Mouse (Mus musculus) midbrain, embryonic 12.5 days (tissue): ENCODE data around the gene Gjb4. TPM values are rescaled to one million over a fixed set of nuclear protein-coding genes. Genes with fewer than 3 reads are reported as not detected.

Experiments
- ATAC-seq: fragments of 200-750 bp; cut with Nextera tagmentation; 2 replicates; pipeline ENCODE4 v1.8.0; 2017; ENCODE audit warnings: low read depth, moderate TSS enrichment, moderate library complexity; ENCODE audit not compliant: low FRiP score
- H3K27ac ChIP-seq: fragments of 300-500 bp; sonication (generic); replicated peaks from 2 replicates; pipeline ENCODE4 v1.5.1; 2016; ENCODE audit warnings: mild to moderate bottlenecking
- H3K27me3 ChIP-seq: fragments of 300-500 bp; sonication (generic); 2 replicates; pipeline ENCODE4 v1.6.1; 2016; ENCODE audit warnings: mild to moderate bottlenecking
- H3K36me3 ChIP-seq: fragments of 300-500 bp; sonication (generic); 2 replicates; pipeline ENCODE4 v1.6.1; 2016
- H3K4me1 ChIP-seq: fragments of 300-500 bp; sonication (generic); 2 replicates; pipeline ENCODE4 v1.6.1; 2016
- H3K4me2 ChIP-seq: fragments of 300-500 bp; sonication (generic); replicated peaks from 2 replicates; pipeline ENCODE4 v1.6.1; 2016; ENCODE audit warnings: mild to moderate bottlenecking, moderate library complexity
- H3K4me3 ChIP-seq: fragments of 300-500 bp; sonication (generic); 2 replicates; pipeline ENCODE4 v1.5.1; 2016; ENCODE audit warnings: mild to moderate bottlenecking
- H3K9ac ChIP-seq: fragments of 300-500 bp; sonication (generic); replicated peaks from 2 replicates; pipeline ENCODE4 v1.6.1; 2016; ENCODE audit warnings: mild to moderate bottlenecking, moderate library complexity
- H3K9me3 ChIP-seq: fragments of 300-500 bp; sonication (generic); 2 replicates; pipeline ENCODE4 v1.6.1; 2016; ENCODE audit warnings: mild to moderate bottlenecking
- WGBS: fragments of 180-500 bp; shearing (Covaris S2); methylation state at CpG from one replicate; pipeline ENCODE4 v1.1.7; 2016; 5-methylcytosine and 5-hydroxymethylcytosine counted together
- polyA plus RNA-seq: library from polyadenylated mRNA; unstranded; fragments of >200 nt; fragmentation: Nextera tagmentation; extraction: Ambion mirVana; gene quantifications from 2 replicates; pipeline ENCODE4 v1.2.1, GENCODE M21; 2016

The Gjb4 gene
- not detected in 2 replicates for polyA plus RNA-seq

GRCm38 (mm10) chr4:127353951-127354438 lies at the start of gene Gjb4:
Gene Gjb4 (minus strand): TSS chr4:127354081.
- Histone ChIP-seq H3K4me3 (no peak within 1 kb of the TSS), H3K9me3 (no peaks in the 10 kb centered on the region), H3K27ac (no peak within 1 kb of the TSS), H3K4me2 (no peak within 1 kb of the TSS), H3K4me1 (0 out of 2 replicates have a peak, but pooled peaks cover 8% of the 10 kb centered on the region), H3K27me3 (peaks cover 8% of the 10 kb centered on the region), H3K36me3 (no peaks in the 10 kb centered on the region), H3K9ac (no peak within 1 kb of the TSS)
- WGBS: 46% methylated on average over 8 of the region's 8 CpGs
- ATAC-seq: no peak

DNA sequence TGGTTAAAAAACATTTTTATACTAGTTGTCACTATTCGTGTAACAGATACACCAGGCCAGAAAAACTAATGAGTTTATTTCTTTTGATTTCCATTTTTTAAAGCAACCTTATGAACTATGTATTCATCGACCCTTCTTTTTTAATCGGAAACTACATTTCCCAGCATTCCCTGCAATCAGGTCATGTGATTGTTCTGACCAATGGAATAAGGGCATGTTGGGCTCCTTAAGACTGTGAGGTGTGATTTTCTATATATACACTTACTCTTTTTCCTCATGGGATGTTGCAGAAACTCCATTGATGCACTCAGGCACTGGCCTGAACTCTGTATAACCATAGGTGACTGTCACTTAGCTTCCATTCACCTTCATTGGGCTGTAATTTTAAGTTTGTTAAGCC lies 48.7 kb upstream of the Gjb4 start:
- H3K4me2 ChIP-seq: no peak overlapping the region
- H3K36me3 ChIP-seq: no peaks in the 10 kb centered on the region
- WGBS: 64% methylated on average over 3 of the region's 3 CpGs
- ATAC-seq: no peak
- no peaks in the 10 kb centered on the region for H3K9me3 ChIP-seq
- H3K27ac ChIP-seq: no peak overlapping the region
- no peak overlapping the region for H3K9ac ChIP-seq
- no peaks in the 10 kb centered on the region for H3K4me1 ChIP-seq
- no peaks in the 10 kb centered on the region for H3K27me3 ChIP-seq
- no peak overlapping the region for H3K4me3 ChIP-seq

GRCm38 (mm10) chr4:127402166-127402565 lies 48.3 kb upstream of the Gjb4 start:
- H3K27me3 ChIP-seq: no peaks in the 10 kb centered on the region
- H3K9ac ChIP-seq: no peak overlapping the region
- WGBS: 87% methylated on average over 4 of the region's 4 CpGs
- ATAC-seq: no peak
- no peaks in the 10 kb centered on the region for H3K36me3 ChIP-seq
- no peaks in the 10 kb centered on the region for H3K9me3 ChIP-seq
- H3K4me2 ChIP-seq: no peak overlapping the region
- H3K4me3 ChIP-seq: no peak overlapping the region
- H3K4me1 ChIP-seq: no peaks in the 10 kb centered on the region
- no peak overlapping the region for H3K27ac ChIP-seq

DNA sequence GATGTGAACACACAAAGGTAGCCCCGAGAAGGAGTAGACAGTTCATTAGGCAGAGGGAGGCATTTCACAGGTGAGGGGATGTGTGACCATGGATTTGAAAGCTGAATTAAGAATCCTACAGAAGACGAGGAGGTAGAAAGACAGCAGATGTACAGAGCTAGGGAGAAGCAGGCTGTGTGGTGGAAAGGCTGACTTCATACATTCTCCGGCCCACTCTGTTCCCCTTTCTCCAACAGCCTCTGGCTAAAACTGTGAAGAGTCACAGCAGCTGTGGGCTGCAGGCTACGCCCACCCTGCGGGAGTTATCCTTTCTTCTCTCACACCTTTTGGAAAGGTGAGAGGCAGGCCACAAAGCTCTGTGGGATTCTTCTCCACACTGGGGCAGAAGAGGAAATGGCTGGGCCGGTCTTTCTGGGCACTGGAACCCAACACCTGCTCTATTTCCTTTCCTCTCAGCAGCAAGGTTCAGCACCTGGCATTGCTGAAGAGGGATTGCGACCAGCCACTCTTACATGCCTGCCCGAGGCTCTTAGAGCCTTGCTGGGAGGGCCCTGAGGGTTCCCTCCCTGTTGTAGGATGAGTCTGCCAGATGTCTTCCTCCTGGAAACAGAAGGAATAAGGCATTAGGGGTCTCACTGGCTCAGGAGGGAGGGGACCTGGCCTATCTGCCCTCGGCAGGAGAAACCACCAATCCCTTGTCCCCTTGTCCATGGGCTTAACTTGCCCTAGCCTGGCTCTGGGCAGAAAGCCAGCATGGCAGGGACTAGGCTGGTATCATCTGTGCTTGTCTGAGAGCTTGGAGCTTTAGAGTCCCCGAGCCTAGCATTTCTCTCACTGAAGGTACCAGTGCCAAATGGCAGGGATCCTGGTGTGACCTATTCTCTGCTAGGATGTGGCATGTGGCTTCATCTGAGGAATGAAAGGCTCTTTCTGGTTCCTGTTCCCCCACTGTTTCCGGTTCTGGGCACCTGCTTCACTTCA lies 46.6 kb upstream of the Gjb4 start:
- H3K36me3 ChIP-seq: no peaks in the 10 kb centered on the region

DNA sequence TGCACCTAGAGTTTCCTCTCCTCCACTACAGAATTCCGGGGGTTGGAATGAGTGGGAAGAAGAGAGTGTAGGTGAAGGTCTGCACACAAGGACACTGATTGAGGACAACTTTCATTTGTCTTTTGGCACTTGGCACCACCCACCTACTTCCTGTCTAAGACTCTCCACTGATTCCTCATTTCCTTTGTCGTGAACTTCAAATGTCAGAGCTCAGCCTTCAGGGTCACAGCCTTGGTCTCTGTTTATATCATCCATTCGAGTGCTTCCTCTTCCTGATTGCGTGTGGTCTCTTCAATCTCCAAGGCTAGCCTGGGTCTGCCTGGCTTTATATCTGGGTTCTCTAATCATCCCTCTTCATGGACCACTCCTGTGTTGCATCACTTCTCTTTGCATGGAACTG lies 41.7 kb upstream of the Gjb4 start:
- Histone ChIP-seq H3K4me2 (no peak overlapping the region), H3K4me1 (no peaks in the 10 kb centered on the region), H3K27me3 (no peaks in the 10 kb centered on the region; the same call in 1 of the 2 replicates), H3K4me3 (no peak overlapping the region), H3K9ac (no peak overlapping the region), H3K9me3 (no peaks in the 10 kb centered on the region), H3K27ac (no peak overlapping the region), H3K36me3 (no peaks in the 10 kb centered on the region)
- WGBS: 76% methylated on average over 4 of the region's 4 CpGs
- no peak for ATAC-seq

More for the DNA sequence above, 46.6 kb upstream of the Gjb4 start:
- no peak overlapping the region for H3K27ac ChIP-seq
- no peak overlapping the region for H3K9ac ChIP-seq
- no peak overlapping the region for H3K4me3 ChIP-seq
- H3K4me2 ChIP-seq: no peak overlapping the region
- H3K27me3 ChIP-seq: no peaks in the 10 kb centered on the region
- WGBS: 79% methylated on average over 11 of the region's 11 CpGs
- H3K9me3 ChIP-seq: no peaks in the 10 kb centered on the region
- H3K4me1 ChIP-seq: no peaks in the 10 kb centered on the region
- no peak for ATAC-seq

- no peak overlapping the region for H3K4me2 ChIP-seq
- H3K4me1 ChIP-seq: peaks cover 7% of the 10 kb centered on the region
- WGBS: 77% methylated on average over 13 of the region's 13 CpGs
These were observed 35.8 kb upstream of the Gjb4 start for GRCm38 (mm10) chr4:127389645-127390044.

DNA sequence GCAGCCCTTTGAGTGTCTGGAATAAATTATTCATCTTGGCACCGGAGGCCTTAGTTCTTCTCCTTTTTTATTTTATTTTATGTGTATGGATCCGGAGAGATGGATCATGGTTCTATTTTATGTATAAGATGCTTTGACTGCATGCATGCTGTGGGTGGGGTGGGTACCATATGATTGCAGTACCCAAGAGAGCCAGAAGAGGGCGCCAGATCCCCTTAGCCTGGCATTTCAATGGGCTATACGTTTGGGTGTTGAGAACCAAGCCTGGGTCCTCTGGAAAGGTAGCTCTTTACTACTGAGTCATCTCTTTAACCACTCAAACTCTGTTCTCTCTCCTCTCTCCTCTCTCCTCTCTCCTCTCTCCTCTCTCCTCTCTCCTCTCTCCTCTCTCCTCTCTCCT lies 23.5 kb upstream of the Gjb4 start:
- WGBS: 34% methylated on average over 4 of the region's 4 CpGs
- no peak overlapping the region for H3K4me3 ChIP-seq
- no peak overlapping the region for H3K4me2 ChIP-seq
- no peak overlapping the region for H3K9ac ChIP-seq
- H3K9me3 ChIP-seq: no peaks in the 10 kb centered on the region
- no peak overlapping the region for H3K27ac ChIP-seq
- H3K27me3 ChIP-seq: no peaks in the 10 kb centered on the region; the same call in 1 of the 2 replicates
- no peaks in the 10 kb centered on the region for H3K36me3 ChIP-seq
- H3K4me1 ChIP-seq: no peaks in the 10 kb centered on the region
- no peak for ATAC-seq

More at GRCm38 (mm10) chr4:127389645-127390044, 35.8 kb upstream of the Gjb4 start:
- ATAC-seq: no peak
- H3K9me3 ChIP-seq: no peaks in the 10 kb centered on the region
- no peak overlapping the region for H3K4me3 ChIP-seq
- H3K9ac ChIP-seq: no peak overlapping the region
- H3K36me3 ChIP-seq: no peaks in the 10 kb centered on the region
- H3K27ac ChIP-seq: no peak overlapping the region
- no peaks in the 10 kb centered on the region for H3K27me3 ChIP-seq

DNA sequence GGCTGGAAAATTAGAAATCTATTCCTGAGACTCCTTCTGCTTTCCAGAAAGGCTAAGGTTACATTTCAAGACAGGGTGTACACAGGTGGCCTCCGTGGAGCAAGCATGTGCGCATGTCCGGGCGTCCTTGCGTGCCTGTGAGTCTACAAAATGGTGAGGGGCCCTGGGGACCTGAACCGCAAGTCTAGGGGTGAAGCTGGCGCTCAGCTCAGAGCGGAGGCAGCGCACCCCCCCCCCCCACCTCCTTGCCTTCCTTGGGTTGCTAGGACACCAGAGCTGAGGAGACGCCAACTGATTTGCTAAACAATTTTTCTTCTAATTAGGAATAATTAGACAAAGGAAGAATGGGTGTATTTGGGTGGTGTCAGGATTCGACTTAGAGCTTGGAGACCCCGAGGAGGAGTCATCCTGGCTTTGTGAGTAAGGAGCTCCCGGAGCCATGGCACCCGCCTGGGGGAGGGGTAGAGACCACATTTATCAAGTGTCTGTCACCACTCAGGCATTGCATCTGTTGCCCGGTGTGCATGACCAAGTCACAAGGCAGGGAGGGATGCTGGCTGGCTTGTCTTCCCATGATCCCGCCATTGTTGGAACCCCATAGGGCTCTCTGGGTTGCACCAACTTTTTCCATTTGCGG lies 21.8 kb upstream of the Gjb4 start:
- no peak for ATAC-seq
- Histone ChIP-seq H3K36me3 (no peaks in the 10 kb centered on the region), H3K27ac (no peak overlapping the region), H3K9me3 (no peaks in the 10 kb centered on the region), H3K4me2 (no peak overlapping the region), H3K9ac (no peak overlapping the region), H3K27me3 (no peaks in the 10 kb centered on the region; the same call in 1 of the 2 replicates), H3K4me1 (no peaks in the 10 kb centered on the region), H3K4me3 (no peak overlapping the region)
- WGBS: 88% methylated on average over 17 of the region's 17 CpGs

- no peak for ATAC-seq
- no peaks in the 10 kb centered on the region; the same call in 1 of the 2 replicates for H3K27me3 ChIP-seq
- H3K4me3 ChIP-seq: no peak overlapping the region
- WGBS: 78% methylated on average over 4 of the region's 4 CpGs
- no peaks in the 10 kb centered on the region for H3K9me3 ChIP-seq
- H3K36me3 ChIP-seq: no peaks in the 10 kb centered on the region
- H3K27ac ChIP-seq: no peak overlapping the region
- no peaks in the 10 kb centered on the region for H3K4me1 ChIP-seq
- H3K4me2 ChIP-seq: no peak overlapping the region
- H3K9ac ChIP-seq: no peak overlapping the region
These were observed 20.8 kb upstream of the Gjb4 start for GRCm38 (mm10) chr4:127374645-127375044.

- 75% methylated on average over 8 of the region's 8 CpGs for WGBS
- H3K4me3 ChIP-seq: no peak overlapping the region
These were observed 19.6 kb upstream of the Gjb4 start for GRCm38 (mm10) chr4:127373491-127373890.

GRCm38 (mm10) chr4:127371546-127371945 lies 17.7 kb upstream of the Gjb4 start:
- H3K9me3 ChIP-seq: no peaks in the 10 kb centered on the region
- ATAC-seq: no peak
- H3K4me1 ChIP-seq: no peaks in the 10 kb centered on the region
- 73% methylated on average over 5 of the region's 5 CpGs for WGBS
- peaks cover 7% of the 10 kb centered on the region; the same call in 1 of the 2 replicates for H3K27me3 ChIP-seq
- H3K27ac ChIP-seq: no peak overlapping the region
- H3K4me2 ChIP-seq: no peak overlapping the region
- no peak overlapping the region for H3K4me3 ChIP-seq
- H3K9ac ChIP-seq: no peak overlapping the region
- H3K36me3 ChIP-seq: no peaks in the 10 kb centered on the region

More at GRCm38 (mm10) chr4:127373491-127373890, 19.6 kb upstream of the Gjb4 start:
- Histone ChIP-seq H3K27ac (no peak overlapping the region), H3K9ac (no peak overlapping the region), H3K27me3 (peaks cover 7% of the 10 kb centered on the region; the same call in 1 of the 2 replicates), H3K36me3 (no peaks in the 10 kb centered on the region), H3K9me3 (no peaks in the 10 kb centered on the region), H3K4me1 (no peaks in the 10 kb centered on the region), H3K4me2 (no peak overlapping the region)
- no peak for ATAC-seq

DNA sequence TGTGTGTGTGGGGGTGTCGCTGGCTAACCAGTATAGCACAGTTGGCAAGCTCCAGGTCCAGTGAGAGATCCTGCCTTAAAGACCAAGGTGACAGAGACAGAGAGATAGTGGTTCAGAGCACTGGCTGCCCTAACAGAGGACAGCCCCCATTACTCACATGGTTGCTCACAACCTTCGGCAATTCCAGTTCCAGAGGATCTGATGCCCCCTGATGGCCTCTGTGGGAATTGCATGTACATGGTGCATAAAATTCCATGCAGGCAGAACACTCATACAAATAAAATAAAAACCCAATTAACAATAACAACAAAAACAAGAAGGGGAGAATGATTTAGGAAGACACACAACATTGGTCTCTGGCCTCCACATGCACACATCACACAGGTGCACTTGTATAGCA lies 16.6 kb upstream of the Gjb4 start:
- Histone ChIP-seq H3K27me3 (peaks cover 7% of the 10 kb centered on the region; the same call in 1 of the 2 replicates), H3K36me3 (no peaks in the 10 kb centered on the region), H3K27ac (no peak overlapping the region), H3K4me1 (0 out of 2 replicates have a peak, but pooled peaks cover 4% of the 10 kb centered on the region), H3K4me2 (no peak overlapping the region), H3K9ac (no peak overlapping the region), H3K9me3 (no peaks in the 10 kb centered on the region), H3K4me3 (no peak overlapping the region)
- WGBS: 49% methylated on average over 2 of the region's 2 CpGs
- no peak for ATAC-seq
